Mouse (Mus musculus): ENCODE results near the gene Vmn1r78. TPM values are rescaled to one million over a fixed set of nuclear protein-coding genes. Genes with fewer than 3 reads are reported as not detected.
"Not testable (repeated sequence)": the region's sequence is repeated elsewhere in the genome, so short reads cannot be mapped to it uniquely, and the experiment has no call there.

Gene Vmn1r78
- not detected for polyA plus RNA-seq (2012; fragmentation: generic; extraction: Trizol)

DNA sequence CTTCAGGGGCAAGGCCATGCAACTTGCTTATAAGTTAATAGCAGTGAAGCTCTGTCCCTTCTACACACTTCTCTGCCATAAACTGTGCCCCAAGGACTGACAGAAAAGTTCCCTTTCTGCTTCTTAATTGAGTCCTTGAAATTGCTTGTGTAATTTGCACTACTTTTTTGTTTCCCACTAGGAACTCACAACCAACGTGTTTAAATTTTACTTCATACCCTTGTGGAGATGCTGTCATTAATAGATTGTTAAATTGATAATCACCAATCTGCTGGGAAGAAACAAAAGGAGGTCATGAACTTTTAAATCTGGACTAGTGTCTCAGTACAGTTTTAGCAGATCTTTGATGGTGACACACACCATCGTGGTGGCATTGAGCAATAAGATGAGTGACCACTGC, at the start of gene Vmn1r78:
TSS of gene Vmn1r78 (plus strand) at position 301 of the 400 bp plus-strand sequence.
- Histone ChIP-seq H3K27me3 (ENCODE audit: control insufficient read depth, insufficient read depth, insufficient read length) (no peaks in the 10 kb centered on the region), H3K4me3 (no peak within 1 kb of the TSS), H3K36me3 (ENCODE audit: control insufficient read depth, insufficient read depth) (no peaks in the 10 kb centered on the region), H3K4me2 (ENCODE audit: low read depth) (no peak within 1 kb of the TSS), H3K79me2 (ENCODE audit: control insufficient read depth, insufficient read depth) (no peaks in the 10 kb centered on the region), H3ac (ENCODE audit: control insufficient read depth, insufficient read length) (no peak within 1 kb of the TSS)
- no peak for TF ChIP-seq CEBPB (IDR thresholded peaks at IDR 0.05; ENCODE audit: insufficient read depth, poor library complexity, severe bottlenecking)
- no peak for TF ChIP-seq USF1 (IDR thresholded peaks at IDR 0.05; ENCODE audit: low read depth)
- TF ChIP-seq E2F4 (IDR thresholded peaks at IDR 0.05; ENCODE audit: insufficient read depth): no peak
- no peak for TF ChIP-seq TCF3 (IDR thresholded peaks at IDR 0.05; ENCODE audit: insufficient read length, low read depth)
- TF ChIP-seq POLR2AphosphoS2 (IDR thresholded peaks at IDR 0.05; ENCODE audit: insufficient read length, low read depth): no peak
- no peak for TF ChIP-seq MAX (IDR thresholded peaks at IDR 0.05; ENCODE audit: low read depth)
- no peak for TF ChIP-seq TCF12 (IDR thresholded peaks at IDR 0.05; ENCODE audit: insufficient read depth, poor library complexity, severe bottlenecking)
- TF ChIP-seq MYOD1 (IDR thresholded peaks at IDR 0.05; ENCODE audit: control insufficient read depth in 1 of 3, insufficient read length in 2 of 3, low read depth in 2 of 3): no peak
- no peak for TF ChIP-seq POLR2A (IDR thresholded peaks at IDR 0.05; ENCODE audit: insufficient read length, low read depth)

DNA sequence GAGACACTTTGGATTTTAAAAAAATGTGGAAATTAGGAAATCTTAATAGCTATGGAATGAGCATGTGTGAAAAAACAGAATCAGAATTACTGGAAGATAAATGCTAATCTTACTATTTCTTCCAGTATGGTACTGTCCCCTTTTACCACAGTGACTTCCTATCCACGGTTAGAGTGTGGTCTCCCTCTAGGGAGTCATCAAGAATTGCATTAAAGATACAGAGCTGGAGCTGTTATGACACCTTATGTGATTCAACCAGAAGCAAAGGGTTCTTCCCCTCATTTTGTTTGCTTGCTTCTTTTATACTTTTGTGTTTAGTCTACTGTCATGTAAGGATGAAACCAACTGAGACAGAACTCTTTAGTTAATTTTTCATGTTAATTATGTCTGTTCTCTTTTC, 6.4 kb downstream of the Vmn1r78 start:
- H3K27me3 ChIP-seq (ENCODE audit: control insufficient read depth, insufficient read depth, insufficient read length); H3K4me3 ChIP-seq; H3ac ChIP-seq (ENCODE audit: control insufficient read depth, insufficient read length); H3K36me3 ChIP-seq (ENCODE audit: control insufficient read depth, insufficient read depth); H3K4me2 ChIP-seq (ENCODE audit: low read depth); H3K79me2 ChIP-seq (ENCODE audit: control insufficient read depth, insufficient read depth): not testable (repeated sequence)

DNA sequence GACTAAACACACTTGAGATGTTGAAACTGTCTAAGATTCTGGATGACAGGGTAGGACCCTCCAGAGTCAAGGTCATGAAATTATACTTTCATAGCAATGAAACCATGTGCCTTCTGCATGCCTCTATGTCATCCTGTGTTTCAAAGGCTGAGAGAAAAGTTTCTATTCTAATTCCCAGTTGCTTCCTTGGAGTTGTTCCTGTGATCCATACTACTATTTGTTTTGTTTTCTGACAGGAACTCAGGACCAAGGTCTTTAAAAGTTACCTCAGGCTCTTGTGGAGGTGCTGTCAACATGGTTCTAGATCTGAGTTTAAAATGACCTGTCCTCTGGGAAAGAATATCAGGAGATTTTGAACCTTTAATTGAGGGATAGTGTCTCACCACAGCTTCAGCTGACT, 20.9 kb downstream of the Vmn1r78 start, which contains the start of gene Vmn1r79:
TSS of gene Vmn1r79 (plus strand) at position 301 of the 400 bp plus-strand sequence.
- not testable (repeated sequence) for H3K79me2 ChIP-seq (ENCODE audit: control insufficient read depth, insufficient read depth); H3K4me3 ChIP-seq; H3K27me3 ChIP-seq (ENCODE audit: control insufficient read depth, insufficient read depth, insufficient read length); H3K36me3 ChIP-seq (ENCODE audit: control insufficient read depth, insufficient read depth); H3K4me2 ChIP-seq (ENCODE audit: low read depth); H3ac ChIP-seq (ENCODE audit: control insufficient read depth, insufficient read length)

DNA sequence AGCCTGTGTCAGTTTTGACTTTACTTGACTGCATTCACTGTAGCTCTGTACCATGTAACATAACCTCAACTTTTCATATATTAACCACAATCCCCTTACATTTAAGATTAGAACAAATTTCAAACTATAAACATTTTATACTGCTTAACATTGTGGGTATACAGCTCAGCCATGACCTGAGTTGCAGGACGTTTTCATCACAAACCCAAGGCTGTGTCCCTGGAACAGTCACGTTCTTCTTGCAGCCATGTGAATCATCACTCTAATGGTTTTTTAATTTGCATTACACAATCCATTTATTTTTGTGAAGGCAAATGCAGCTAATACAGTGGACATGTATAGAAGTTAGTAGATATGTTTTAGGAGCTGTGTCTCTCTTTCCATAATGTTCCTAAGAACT, 22.9 kb downstream of the Vmn1r78 start:
- H3ac ChIP-seq (ENCODE audit: control insufficient read depth, insufficient read length); H3K4me3 ChIP-seq; H3K27me3 ChIP-seq (ENCODE audit: control insufficient read depth, insufficient read depth, insufficient read length); H3K36me3 ChIP-seq (ENCODE audit: control insufficient read depth, insufficient read depth); H3K79me2 ChIP-seq (ENCODE audit: control insufficient read depth, insufficient read depth); H3K4me2 ChIP-seq (ENCODE audit: low read depth): not testable (repeated sequence)

DNA sequence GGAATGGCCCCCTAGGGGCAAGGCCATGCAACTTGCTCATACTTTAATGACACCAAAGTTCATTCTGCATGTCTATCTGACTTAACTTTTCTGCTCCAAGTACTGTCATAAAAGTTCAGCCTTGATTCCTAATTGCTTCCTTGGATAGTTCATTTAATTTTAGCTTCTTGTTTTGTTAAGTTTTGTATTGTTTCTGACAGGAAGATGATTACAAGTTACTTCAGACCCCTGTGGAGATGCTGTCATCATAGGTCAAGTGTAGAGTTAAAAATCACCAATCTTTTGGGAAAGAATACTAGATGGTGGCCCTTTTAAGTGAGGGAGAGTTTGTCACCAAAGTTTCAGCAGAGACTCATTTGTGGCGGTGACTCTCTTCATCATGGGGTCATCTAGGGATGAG, 38.9 kb downstream of the Vmn1r78 start, which contains the start of gene Vmn1r80:
TSS of gene Vmn1r80 (plus strand) at position 301 of the 400 bp plus-strand sequence.
- no peak within 1 kb of the TSS for H3K4me3 ChIP-seq
- TF ChIP-seq SRF (IDR thresholded peaks at IDR 0.05; ENCODE audit: control insufficient read depth, insufficient read length, low read depth): no peak
- TF ChIP-seq TCF12 (IDR thresholded peaks at IDR 0.05; ENCODE audit: insufficient read depth, poor library complexity, severe bottlenecking): no peak
- no peaks in the 10 kb centered on the region for H3K27me3 ChIP-seq (ENCODE audit: control insufficient read depth, insufficient read depth, insufficient read length)
- H3K79me2 ChIP-seq (ENCODE audit: control insufficient read depth, insufficient read depth): no peaks in the 10 kb centered on the region
- H3K4me2 ChIP-seq (ENCODE audit: low read depth): no peak within 1 kb of the TSS
- H3K36me3 ChIP-seq (ENCODE audit: control insufficient read depth, insufficient read depth): no peaks in the 10 kb centered on the region
- H3ac ChIP-seq (ENCODE audit: control insufficient read depth, insufficient read length): no peak within 1 kb of the TSS

DNA sequence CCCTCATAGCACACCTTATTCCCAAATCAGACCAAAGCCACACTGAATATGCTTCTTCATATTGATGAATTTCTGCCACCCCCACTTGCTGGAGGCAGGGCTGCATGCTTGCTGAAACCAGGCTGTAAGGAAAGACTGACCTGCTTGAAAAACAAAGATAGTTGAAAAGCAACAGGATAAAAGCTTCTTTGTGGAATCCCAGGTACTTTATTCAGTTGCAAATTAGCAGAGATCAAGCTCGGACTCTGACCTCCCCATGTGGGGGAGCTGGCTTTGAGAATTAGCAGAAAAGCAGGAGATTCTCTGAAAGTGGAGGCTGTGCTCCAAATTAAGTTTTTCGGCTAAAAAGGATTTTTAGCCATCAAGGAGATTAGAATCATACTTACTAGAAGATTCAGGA, 54.1 kb downstream of the Vmn1r78 start:
- H3K36me3 ChIP-seq (ENCODE audit: control insufficient read depth, insufficient read depth): no peaks in the 10 kb centered on the region
- TF ChIP-seq TCF12 (IDR thresholded peaks at IDR 0.05; ENCODE audit: insufficient read depth, poor library complexity, severe bottlenecking) (no peak), REST (IDR thresholded peaks at IDR 0.05; ENCODE audit: insufficient read depth, insufficient read length) (no peak), MYOG (IDR thresholded peaks at IDR 0.05; ENCODE audit: control insufficient read depth in 1 of 3, insufficient read depth in 1 of 3, insufficient read length in 2 of 3, low read depth in 2 of 3) (no peak), MYOD1 (IDR thresholded peaks at IDR 0.05; ENCODE audit: control insufficient read depth in 1 of 3, insufficient read length in 2 of 3, low read depth in 2 of 3) (no peak), MAX (IDR thresholded peaks at IDR 0.05; ENCODE audit: low read depth) (no peak), E2F4 (IDR thresholded peaks at IDR 0.05; ENCODE audit: insufficient read depth) (no peak), POLR2AphosphoS2 (IDR thresholded peaks at IDR 0.05; ENCODE audit: insufficient read length, low read depth) (no peak)
- no peak overlapping the region for H3K4me2 ChIP-seq (ENCODE audit: low read depth)
- H3ac ChIP-seq (ENCODE audit: control insufficient read depth, insufficient read length): no peak overlapping the region
- no peaks in the 10 kb centered on the region for H3K27me3 ChIP-seq (ENCODE audit: control insufficient read depth, insufficient read depth, insufficient read length)
- H3K4me3 ChIP-seq: no peak overlapping the region
- no peaks in the 10 kb centered on the region for H3K79me2 ChIP-seq (ENCODE audit: control insufficient read depth, insufficient read depth)

Other genes starting within 250 kb of the Vmn1r78 start
- not detected for gene Vmn1r76, start 212.0 kb upstream of the Vmn1r78 start, polyA plus RNA-seq (2012; fragmentation: generic; extraction: Trizol)
- gene Vmn1r77, start 113.5 kb upstream of the Vmn1r78 start, polyA plus RNA-seq (2012; fragmentation: generic; extraction: Trizol): not detected
- gene Vmn1r79, start 21.0 kb downstream of the Vmn1r78 start, polyA plus RNA-seq (2012; fragmentation: generic; extraction: Trizol): not detected
- not detected for gene Vmn1r80, start 39.0 kb downstream of the Vmn1r78 start, polyA plus RNA-seq (2012; fragmentation: generic; extraction: Trizol)
- gene Vmn1r81, start 118.0 kb downstream of the Vmn1r78 start, polyA plus RNA-seq (2012; fragmentation: generic; extraction: Trizol): not detected
- gene Vmn1r82, start 150.2 kb downstream of the Vmn1r78 start, polyA plus RNA-seq (2012; fragmentation: generic; extraction: Trizol): not detected
- gene Vmn1r83, start 179.2 kb downstream of the Vmn1r78 start, polyA plus RNA-seq (2012; fragmentation: generic; extraction: Trizol): not detected
- not detected for gene Vmn1r84, start 219.0 kb downstream of the Vmn1r78 start, polyA plus RNA-seq (2012; fragmentation: generic; extraction: Trizol)

All from myocyte (in vitro differentiated cells).